Mouse (Mus musculus) brain, embryonic 18.5 days (tissue): ENCODE measurements around the gene Tnnt2.

Experiments
- DNase-seq: peaks from one replicate; pipeline ENCODE4 v3.0.0-alpha.2; 2012; ENCODE audit warnings: low read depth, low spot score

Tnnt2 gene

GRCm38 (mm10) chr1:135818481-135819086 lies 17.6 kb upstream of the Tnnt2 start, which contains the start of gene Lad1:
Gene Lad1 (plus strand): TSS chr1:135818598.
- no peak for DNase-seq

- DNase-seq, result no peak
These were observed 16.1 kb upstream of the Tnnt2 start for GRCm38 (mm10) chr1:135820071-135820470.

- DNase-seq, result no peak
These were observed 15.3 kb upstream of the Tnnt2 start for GRCm38 (mm10) chr1:135820736-135821364.

- no peak for DNase-seq
These were observed 14.4 kb upstream of the Tnnt2 start for GRCm38 (mm10) chr1:135821780-135822179.

GRCm38 (mm10) chr1:135828918-135829317 lies 7.2 kb upstream of the Tnnt2 start:
- DNase-seq, result no peak

- DNase-seq, result no peak
These were observed 1.8 kb upstream of the Tnnt2 start for GRCm38 (mm10) chr1:135834206-135834859.

- no peak for DNase-seq
These were observed 1.2 kb upstream of the Tnnt2 start for GRCm38 (mm10) chr1:135834983-135835382.

GRCm38 (mm10) chr1:135838626-135839025 lies 2.5 kb downstream of the Tnnt2 start:
- DNase-seq, result no peak

- DNase-seq, result no peak
These were observed 2.9 kb downstream of the Tnnt2 start for GRCm38 (mm10) chr1:135839065-135839464.

- no peak for DNase-seq
These were observed 4.7 kb downstream of the Tnnt2 start for GRCm38 (mm10) chr1:135840675-135841395.

- DNase-seq, result no peak
These were observed 7.5 kb downstream of the Tnnt2 start for GRCm38 (mm10) chr1:135843519-135844262.

- no peak for DNase-seq
These were observed 8.3 kb downstream of the Tnnt2 start for GRCm38 (mm10) chr1:135844481-135844880.

- no peak for DNase-seq
These were observed 10.5 kb downstream of the Tnnt2 start for GRCm38 (mm10) chr1:135846632-135847031.

GRCm38 (mm10) chr1:135847139-135847562 lies 11.0 kb downstream of the Tnnt2 start:
- no peak for DNase-seq

GRCm38 (mm10) chr1:135847611-135848351 lies 11.6 kb downstream of the Tnnt2 start:
- no peak for DNase-seq

- DNase-seq, result no peak
These were observed 14.8 kb downstream of the Tnnt2 start for GRCm38 (mm10) chr1:135850722-135851512.

GRCm38 (mm10) chr1:135852044-135852756 lies 16.0 kb downstream of the Tnnt2 start:
- DNase-seq, result peak; percentile 12

GRCm38 (mm10) chr1:135853200-135853599 lies 17.0 kb downstream of the Tnnt2 start:
- no peak for DNase-seq

- DNase-seq, result no peak
These were observed 18.6 kb downstream of the Tnnt2 start for GRCm38 (mm10) chr1:135854591-135855343.
